Mouse (Mus musculus): Measurements from ENCODE around the gene Pxdn. TPM values are rescaled to one million over a fixed set of nuclear protein-coding genes. Genes with fewer than 3 reads are reported as not detected.

The Pxdn gene
- total RNA-seq, 2 experiments from 2014 or later = 82.6 to 83.3 TPM

Other genes starting within 250 kb of the Pxdn start
- gene Tpo, start 195.0 kb downstream of the Pxdn start, total RNA-seq (2021) = under 1 TPM; 0.52 to 0.81 TPM